Mouse (Mus musculus) thymus, adult 2 months (tissue): Measurements from ENCODE around the gene Klhl32. TPM values are rescaled to one million over a fixed set of nuclear protein-coding genes. Genes with fewer than 3 reads are reported as not detected.
"Not testable (repeated sequence)": the region's sequence is repeated elsewhere in the genome, so short reads cannot be mapped to it uniquely, and the experiment has no call there.

Source experiments
- DNase-seq: peaks from one replicate; pipeline ENCODE4 v3.0.0; 2021
- H3K27ac ChIP-seq: fragments of 200-500 bp; 2 replicates; pipeline ENCODE4 v1.5.1; 2012; ENCODE audit warnings: low read length, control low read depth; ENCODE audit not compliant: control insufficient read depth, insufficient read depth
- H3K27me3 ChIP-seq: fragments of 200-500 bp; 2 replicates; pipeline ENCODE4 v1.6.1; 2012; ENCODE audit warnings: mild to moderate bottlenecking, low read length, moderate library complexity, mixed read lengths; ENCODE audit not compliant: control insufficient read depth, insufficient read depth
- H3K36me3 ChIP-seq: fragments of 200-500 bp; 2 replicates; pipeline ENCODE4 v1.6.1; 2012; ENCODE audit warnings: mild to moderate bottlenecking, low read length, moderate library complexity; ENCODE audit not compliant: control insufficient read depth, insufficient read depth
- H3K4me1 ChIP-seq: fragments of 200-500 bp; replicated peaks from 2 replicates; pipeline ENCODE4 v1.6.1; 2012; ENCODE audit warnings: low read length; ENCODE audit not compliant: control insufficient read depth, insufficient read depth
- H3K4me3 ChIP-seq: fragments of 200-500 bp; 2 replicates; pipeline ENCODE4 v1.5.1; 2012; ENCODE audit warnings: mild to moderate bottlenecking, low read length, control low read depth, moderate library complexity; ENCODE audit not compliant: control insufficient read depth, insufficient read depth
- CTCF ChIP-seq: fragments of 200-500 bp; IDR thresholded peaks from 2 replicates; pipeline ENCODE4 v1.5.1; 2012; ENCODE audit warnings: mild to moderate bottlenecking, control low read depth, low read length, moderate library complexity, borderline replicate concordance; ENCODE audit not compliant: control insufficient read depth, poor library complexity, insufficient read depth; ENCODE audit errors: extremely low read depth
- POLR2A ChIP-seq: fragments of 200-500 bp; IDR thresholded peaks from 2 replicates; pipeline ENCODE4 v1.6.1; 2012; ENCODE audit warnings: mild to moderate bottlenecking, low read length, control low read depth, moderate library complexity; ENCODE audit not compliant: control insufficient read depth, poor library complexity, insufficient read depth; ENCODE audit errors: extremely low read depth
- WGBS: fragments of 180-500 bp; shearing (Covaris S2); methylation state at CpG from one replicate; pipeline ENCODE4 v1.1.7; 2018; 5-methylcytosine and 5-hydroxymethylcytosine counted together
- polyA plus RNA-seq: library from polyadenylated mRNA; depleted of rRNA; stranded (reverse); fragments of >200 nt; gene quantifications from 2 replicates; pipeline ENCODE4 v1.2.3, GENCODE M21; 2012

Gene Klhl32
- polyA plus RNA-seq, 1 experiment, result 0.49 TPM

DNA sequence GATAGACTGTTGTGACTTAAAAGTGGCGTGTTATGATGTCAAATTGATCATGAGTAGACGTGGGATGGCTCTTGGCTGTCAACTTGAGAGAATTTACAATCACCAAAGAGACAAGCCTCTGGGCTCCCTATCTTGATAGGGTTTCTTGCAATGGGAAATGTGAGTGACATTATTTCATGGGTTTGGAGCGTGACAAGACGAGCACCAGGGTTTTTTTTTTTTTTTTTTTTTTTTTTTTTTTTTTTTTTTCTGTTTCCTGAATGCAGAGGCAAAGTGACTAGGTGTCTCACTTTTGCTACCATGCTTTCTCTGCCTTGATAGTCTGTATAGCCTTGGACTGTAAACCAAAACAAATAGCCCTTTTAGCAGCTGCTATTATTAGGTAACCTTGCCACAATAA is 43.7 kb upstream of the Klhl32 start:
- no peak for DNase-seq
- no peak overlapping the region for H3K27ac ChIP-seq
- H3K27me3 ChIP-seq, result no peaks in the 10 kb centered on the region
- H3K4me3 ChIP-seq, result no peak overlapping the region
- H3K36me3 ChIP-seq, result no peaks in the 10 kb centered on the region
- TF ChIP-seq CTCF (no peak), POLR2A (no peak)
- WGBS, result 63% methylated on average over 4 of the region's 4 CpGs
- H3K4me1 ChIP-seq, result peaks cover 4% of the 10 kb centered on the region

GRCm38 (mm10) chr4:24892293-24892692 is 41.4 kb upstream of the Klhl32 start:
- WGBS, result 80% methylated on average over 2 of the region's 2 CpGs
- not testable (repeated sequence) for DNase-seq, H3K27ac ChIP-seq, H3K4me1 ChIP-seq, H3K4me3 ChIP-seq, H3K36me3 ChIP-seq, H3K27me3 ChIP-seq

GRCm38 (mm10) chr4:24889386-24889785 is 38.5 kb upstream of the Klhl32 start:
- H3K27me3 ChIP-seq, H3K4me1 ChIP-seq, H3K4me3 ChIP-seq, DNase-seq, H3K27ac ChIP-seq, H3K36me3 ChIP-seq: not testable (repeated sequence)
- WGBS, result 58% methylated on average over 2 of the region's 2 CpGs

DNA sequence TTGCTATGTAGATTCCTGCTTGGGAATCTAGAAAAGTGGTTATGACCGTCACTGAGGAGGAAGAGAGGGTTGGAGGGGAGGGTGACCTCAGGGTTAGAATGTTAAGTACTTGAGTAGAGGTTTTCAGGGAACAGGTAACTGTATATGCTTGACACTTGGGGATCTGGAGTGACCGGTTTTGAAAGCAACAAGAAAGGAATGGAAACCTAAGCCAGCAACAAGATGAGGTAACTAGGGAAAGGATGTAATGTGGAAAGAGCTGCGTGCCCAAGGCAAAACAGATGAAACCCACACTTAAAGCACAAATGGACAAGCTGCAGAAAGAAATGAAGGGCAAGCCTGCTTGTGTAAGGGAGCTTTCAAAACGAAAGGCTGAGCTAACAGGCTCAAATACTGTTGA is 18.3 kb upstream of the Klhl32 start:
- no peak for TF ChIP-seq CTCF
- TF ChIP-seq POLR2A, result no peak
- H3K27me3 ChIP-seq, result no peaks in the 10 kb centered on the region
- WGBS, result 75% methylated on average over 4 of the region's 4 CpGs
- no peak for DNase-seq
- H3K4me1 ChIP-seq, result no peaks in the 10 kb centered on the region
- no peak overlapping the region for H3K4me3 ChIP-seq
- no peak overlapping the region for H3K27ac ChIP-seq
- H3K36me3 ChIP-seq, result no peaks in the 10 kb centered on the region

DNA sequence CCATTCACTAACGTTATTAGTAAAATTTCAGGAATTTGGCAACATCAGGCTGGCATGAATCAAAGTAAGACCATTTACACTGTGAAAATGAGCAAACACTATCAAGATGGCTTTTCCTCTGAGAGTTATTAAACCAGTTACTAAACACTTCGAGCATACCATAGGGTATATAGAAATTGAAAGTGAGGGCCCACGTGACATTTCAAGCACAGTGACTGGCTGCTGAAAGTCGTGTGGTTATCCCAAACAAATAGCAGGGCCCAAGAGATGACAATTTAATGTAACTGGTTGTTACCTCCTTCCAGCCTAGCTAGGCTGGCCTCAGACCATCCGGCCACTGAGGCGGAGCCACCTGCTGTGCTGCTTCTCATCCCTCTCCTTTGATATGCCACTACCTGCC is 14.8 kb upstream of the Klhl32 start:
- no peak for TF ChIP-seq CTCF
- TF ChIP-seq POLR2A, result no peak
- 67% methylated on average over 6 of the region's 6 CpGs for WGBS
- no peak for DNase-seq

DNA sequence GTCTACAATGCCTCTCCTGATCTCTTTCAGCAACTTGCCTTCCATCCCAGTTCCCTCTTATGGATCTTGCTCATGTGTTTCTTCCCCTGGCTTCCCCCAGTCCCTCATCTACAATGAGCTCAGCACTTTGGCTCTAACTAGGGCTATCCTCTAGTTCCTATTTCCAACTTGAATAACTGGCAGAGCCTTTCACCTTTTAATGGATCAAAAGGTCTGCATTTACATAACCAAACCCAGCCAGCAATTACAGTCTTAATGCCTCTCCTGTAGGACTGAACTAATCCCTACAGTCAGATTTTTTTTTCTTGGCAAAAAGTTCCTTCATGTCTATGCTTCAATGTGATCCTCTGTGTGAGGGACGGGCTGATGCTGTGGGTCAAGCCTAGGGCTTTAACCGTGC is 3.5 kb downstream of the Klhl32 start:
- H3K4me3 ChIP-seq, result no peak overlapping the region
- TF ChIP-seq CTCF, result no peak
- no peak for TF ChIP-seq POLR2A
- no peaks in the 10 kb centered on the region for H3K27me3 ChIP-seq
- no peaks in the 10 kb centered on the region for H3K36me3 ChIP-seq
- DNase-seq, result no peak
- no peak overlapping the region for H3K27ac ChIP-seq
- WGBS, result 97% methylated on average over 2 of the region's 2 CpGs
- H3K4me1 ChIP-seq, result no peaks in the 10 kb centered on the region; the same call in 1 of the 2 replicates

More for the DNA sequence above, 14.8 kb upstream of the Klhl32 start:
- H3K4me1 ChIP-seq, result no peaks in the 10 kb centered on the region
- no peaks in the 10 kb centered on the region for H3K36me3 ChIP-seq
- H3K27me3 ChIP-seq, result no peaks in the 10 kb centered on the region
- H3K27ac ChIP-seq, result no peak overlapping the region
- H3K4me3 ChIP-seq, result no peak overlapping the region

DNA sequence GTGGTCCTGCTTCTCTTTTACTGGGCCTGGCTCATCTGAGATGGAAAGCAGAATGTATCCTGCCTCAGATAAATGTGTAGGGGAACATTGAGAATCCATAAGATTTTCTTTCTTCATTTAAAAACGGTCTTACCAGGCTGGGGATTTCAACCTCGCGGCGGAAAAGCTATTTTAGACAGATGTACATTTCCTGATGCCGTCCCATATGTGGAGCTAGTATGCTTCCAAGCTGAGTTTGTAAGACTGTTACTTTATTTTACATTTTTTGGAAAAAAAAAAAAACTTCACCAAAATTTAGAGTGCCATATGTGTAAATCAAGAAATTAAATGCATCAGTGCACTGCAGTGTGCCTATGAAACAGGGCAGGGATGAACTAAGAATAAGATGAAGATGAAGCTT is 5.4 kb downstream of the Klhl32 start:
- Histone ChIP-seq H3K27me3 (no peaks in the 10 kb centered on the region), H3K4me1 (no peaks in the 10 kb centered on the region; the same call in 1 of the 2 replicates), H3K4me3 (no peak overlapping the region), H3K27ac (no peak overlapping the region), H3K36me3 (no peaks in the 10 kb centered on the region)
- WGBS, result 96% methylated on average over 5 of the region's 5 CpGs
- TF ChIP-seq CTCF (no peak), POLR2A (no peak)
- no peak for DNase-seq

GRCm38 (mm10) chr4:24838567-24838966 is 12.4 kb downstream of the Klhl32 start:
- WGBS, result 91% methylated on average over 6 of the region's 6 CpGs
- TF ChIP-seq POLR2A, result no peak
- TF ChIP-seq CTCF, result no peak

More at GRCm38 (mm10) chr4:24838567-24838966, 12.4 kb downstream of the Klhl32 start:
- no peaks in the 10 kb centered on the region for H3K36me3 ChIP-seq
- H3K27ac ChIP-seq, result no peak overlapping the region
- DNase-seq, result no peak
- H3K4me1 ChIP-seq, result no peaks in the 10 kb centered on the region
- H3K27me3 ChIP-seq, result no peaks in the 10 kb centered on the region
- no peak overlapping the region for H3K4me3 ChIP-seq
